Mouse (Mus musculus) splenic B cell, adult 2 months (primary cell): ENCODE results near the gene Dok3.
"Not testable (repeated sequence)": the region's sequence is repeated elsewhere in the genome, so short reads cannot be mapped to it uniquely, and the experiment has no call there.

Experiments used
- DNase-seq: peaks from one replicate; pipeline ENCODE4 v3.0.0-alpha.2; 2011; ENCODE audit warnings: low read depth, low spot score
- H3K27me3 ChIP-seq: 2 replicates; pipeline ENCODE4 v1.6.1; 2012; ENCODE audit warnings: mild to moderate bottlenecking, low read length, moderate library complexity, mixed read lengths; ENCODE audit not compliant: control insufficient read depth, poor library complexity, insufficient read depth, severe bottlenecking
- H3K36me3 ChIP-seq: 2 replicates; pipeline ENCODE4 v1.6.1; 2012; ENCODE audit warnings: mild to moderate bottlenecking, low read length, moderate library complexity, mixed read lengths; ENCODE audit not compliant: control insufficient read depth, poor library complexity, insufficient read depth, severe bottlenecking

Dok3 gene

GRCm38 (mm10) chr13:55529198-55529915 lies at the start of gene Dok3:
TSS of gene Dok3 (minus strand) at chr13:55529296.
- peak; percentile 95 for DNase-seq
- peaks cover 37% of the 10 kb centered on the region for H3K36me3 ChIP-seq
- no peaks in the 10 kb centered on the region for H3K27me3 ChIP-seq

GRCm38 (mm10) chr13:55578086-55578485 lies 49.0 kb upstream of the Dok3 start:
- DNase-seq = no peak
- Histone ChIP-seq H3K36me3 (no peaks in the 10 kb centered on the region), H3K27me3 (no peaks in the 10 kb centered on the region)

GRCm38 (mm10) chr13:55576872-55577271 lies 47.8 kb upstream of the Dok3 start:
- not testable (repeated sequence) for H3K36me3 ChIP-seq, DNase-seq, H3K27me3 ChIP-seq

- Histone ChIP-seq H3K36me3 (no peaks in the 10 kb centered on the region), H3K27me3 (no peaks in the 10 kb centered on the region)
- no peak for DNase-seq
These were observed 46.8 kb upstream of the Dok3 start for GRCm38 (mm10) chr13:55575932-55576331.

GRCm38 (mm10) chr13:55574321-55574720 lies 45.2 kb upstream of the Dok3 start:
- no peaks in the 10 kb centered on the region for H3K27me3 ChIP-seq
- no peak for DNase-seq
- H3K36me3 ChIP-seq = no peaks in the 10 kb centered on the region

GRCm38 (mm10) chr13:55573432-55573831 lies 44.3 kb upstream of the Dok3 start, which contains the start of gene Tmed9:
TSS of gene Tmed9 (plus strand) at chr13:55573732.
- DNase-seq = no peak
- H3K27me3 ChIP-seq = no peaks in the 10 kb centered on the region
- H3K36me3 ChIP-seq = no peaks in the 10 kb centered on the region

- no peak for DNase-seq
- Histone ChIP-seq H3K36me3 (no peaks in the 10 kb centered on the region), H3K27me3 (no peaks in the 10 kb centered on the region)
These were observed 42.9 kb upstream of the Dok3 start for GRCm38 (mm10) chr13:55571977-55572376.

- DNase-seq = peak; percentile 93
- H3K27me3 ChIP-seq = no peaks in the 10 kb centered on the region
- no peaks in the 10 kb centered on the region for H3K36me3 ChIP-seq
These were observed 42.1 kb upstream of the Dok3 start, which contains the start of gene Fam193b for GRCm38 (mm10) chr13:55571027-55571751. TSS of gene Fam193b (minus strand) at chr13:55571120.

- no peaks in the 10 kb centered on the region for H3K36me3 ChIP-seq
- DNase-seq = peak; percentile 13
- H3K27me3 ChIP-seq = no peaks in the 10 kb centered on the region
These were observed 41.3 kb upstream of the Dok3 start for GRCm38 (mm10) chr13:55570286-55570973.

GRCm38 (mm10) chr13:55569726-55570285 lies 40.7 kb upstream of the Dok3 start:
- H3K36me3 ChIP-seq = no peaks in the 10 kb centered on the region
- no peak for DNase-seq
- H3K27me3 ChIP-seq = no peaks in the 10 kb centered on the region

- DNase-seq, H3K36me3 ChIP-seq, H3K27me3 ChIP-seq: not testable (repeated sequence)
These were observed 39.4 kb upstream of the Dok3 start for GRCm38 (mm10) chr13:55568524-55568923.

GRCm38 (mm10) chr13:55567949-55568348 lies 38.9 kb upstream of the Dok3 start:
- no peak for DNase-seq
- no peaks in the 10 kb centered on the region for H3K36me3 ChIP-seq
- H3K27me3 ChIP-seq = no peaks in the 10 kb centered on the region

GRCm38 (mm10) chr13:55567001-55567400 lies 37.9 kb upstream of the Dok3 start:
- no peak for DNase-seq

GRCm38 (mm10) chr13:55563266-55563879 lies 34.3 kb upstream of the Dok3 start:
- DNase-seq = no peak
- no peaks in the 10 kb centered on the region for H3K27me3 ChIP-seq
- H3K36me3 ChIP-seq = no peaks in the 10 kb centered on the region

More at GRCm38 (mm10) chr13:55567001-55567400, 37.9 kb upstream of the Dok3 start:
- H3K36me3 ChIP-seq = no peaks in the 10 kb centered on the region
- no peaks in the 10 kb centered on the region for H3K27me3 ChIP-seq
